8 mouse cellular contexts compared by ENCODE assay signal in genomic region chr12:55820661-55821314, GRCm38 (mm10). TPM values are rescaled to one million over a fixed set of nuclear protein-coding genes. Genes with fewer than 3 reads are reported as not detected.
DNase-seq lines count a peak whose midpoint lies in the region; ATAC-seq lines count a peak whose summit lies in the region.

TSS of gene Ralgapa1 (minus strand) at chr12:55821167.

- under 1% methylated on average over 77 of the region's 78 CpGs for WGBS in hindbrain, embryonic 15.5 days

- peaks cover 19% of the 10 kb centered on the region for H3K4me1 ChIP-seq in hindbrain, embryonic 15.5 days (replicated peaks)

- peak; percentile 94 for ATAC-seq in hindbrain, embryonic 15.5 days (ENCODE audit: low FRiP score, low read depth)

- H3K27me3 ChIP-seq in hindbrain, embryonic 15.5 days = no peaks in the 10 kb centered on the region

- no peaks in the 10 kb centered on the region for H3K9me3 ChIP-seq in hindbrain, embryonic 15.5 days

- DNase-seq in R1 (ENCODE audit: low read depth, low spot score) = peak; percentile 96
- peak; percentile 90 to 92 for DNase-seq in cerebellum, postnatal 25 days
- peak; percentile 86 to 92 for DNase-seq in frontal cortex, postnatal 36 days (ENCODE audit: low spot score in 2 of 2)
- DNase-seq in left cerebral cortex, adult 11 months (ENCODE audit: low spot score) = peak; percentile 79
- peak; percentile 91 to 92 for DNase-seq in lung, postnatal 4 days
- peak; percentile 85 for DNase-seq in retina, postnatal 7 days (ENCODE audit: low read depth, low spot score)
- DNase-seq in urinary bladder, adult 2 months (ENCODE audit: low spot score) = peak; percentile 69

- peak within 1 kb of the TSS; percentile 81 for H3K4me2 ChIP-seq in hindbrain, embryonic 15.5 days

- no peaks in the 10 kb centered on the region for H3K36me3 ChIP-seq in hindbrain, embryonic 15.5 days

- H3K4me3 ChIP-seq in hindbrain, embryonic 15.5 days = peak within 1 kb of the TSS; percentile 98

- peak within 1 kb of the TSS; percentile 90 for H3K27ac ChIP-seq in hindbrain, embryonic 15.5 days (replicated peaks)

- peak within 1 kb of the TSS; percentile 93 for H3K9ac ChIP-seq in hindbrain, embryonic 15.5 days

RNA-seq across cellular contexts. Expression of gene Ralgapa1, which starts in this region (rescaled TPM):
- 23.9 and 25.0 TPM in 2 replicates for polyA plus RNA-seq in hindbrain, embryonic 15.5 days (2015; fragmentation: Nextera tagmentation; extraction: Ambion mirVana)
- polyA plus RNA-seq in urinary bladder, adult 2 months (2012; rRNA removed) = 34.0 and 44.0 TPM in 2 replicates

Comparison
In these comparisons a context has a peak if more than half of its experiments do, and no peak if none do; other contexts are left out.
1. Peak in every context shown above with its lines: DNase-seq, ATAC-seq, H3K4me3 ChIP-seq and H3K27ac ChIP-seq.